Comparison of ENCODE assay signal across 8 mouse cellular contexts in genomic region chr5:142814161-142814651, GRCm38 (mm10). TPM values are rescaled to one million over a fixed set of nuclear protein-coding genes. Genes with fewer than 3 reads are reported as not detected.
DNase-seq lines count a peak whose midpoint lies in the region; ATAC-seq and TF ChIP-seq lines count a peak whose summit lies in the region.

No protein-coding gene starts in this region.

- H3K36me3 ChIP-seq in hindbrain, postnatal 0 days (ENCODE audit: insufficient read depth, low read length) = no peaks in the 10 kb centered on the region
- no peaks in the 10 kb centered on the region for H3K36me3 ChIP-seq in liver, embryonic 14.5 days (replicated peaks; ENCODE audit: control insufficient read depth, insufficient read depth, low read depth)
- H3K36me3 ChIP-seq in neural tube, embryonic 13.5 days = peaks cover 25% of the 10 kb centered on the region

- TF ChIP-seq CTCF in bone marrow, adult 2 months (IDR thresholded peaks at IDR 0.05; ENCODE audit: control insufficient read depth, insufficient read depth, low read length) = no peak
- no peak for TF ChIP-seq CTCF in hindbrain, postnatal 0 days (IDR thresholded peaks at IDR 0.05; ENCODE audit: low read depth)
- TF ChIP-seq CTCF in liver, embryonic 14.5 days (IDR thresholded peaks at IDR 0.05; ENCODE audit: low read depth) = no peak

- no peak overlapping the region for H3K27ac ChIP-seq in bone marrow, adult 2 months (ENCODE audit: control insufficient read depth, insufficient read depth, low read depth, low read length, poor library complexity)
- H3K27ac ChIP-seq in hindbrain, postnatal 0 days = peak overlapping the region; percentile 100
- H3K27ac ChIP-seq in liver, embryonic 14.5 days = no peak overlapping the region
- peak overlapping the region; percentile 100 for H3K27ac ChIP-seq in neural tube, embryonic 13.5 days (replicated peaks)

- DNase-seq in ovary, postnatal 10 days (ENCODE audit: low spot score) = peak; percentile 40
- no peak for DNase-seq in ovary, adult 18-20 months (ENCODE audit: low spot score)
- DNase-seq in forelimb bud, embryonic 11.5 days (ENCODE audit: low read depth, low spot score) = peak; percentile 28
- DNase-seq in hindbrain, postnatal 0 days (ENCODE audit: low spot score) = peak; percentile 63
- no peak for DNase-seq in liver, embryonic 14.5 days (ENCODE audit: low read depth in 3 of 3, low spot score in 3 of 3)

- no peaks in the 10 kb centered on the region for H3K4me1 ChIP-seq in bone marrow, adult 2 months (ENCODE audit: control insufficient read depth, insufficient read depth, low read length)
- peaks cover 23% of the 10 kb centered on the region for H3K4me1 ChIP-seq in hindbrain, postnatal 0 days (ENCODE audit: insufficient read depth, low read length)
- H3K4me1 ChIP-seq in liver, embryonic 14.5 days (replicated peaks; ENCODE audit: control insufficient read depth in 2 of 2, insufficient read depth in 2 of 2, low read length in 1 of 2) = peaks cover 0 to 15% of the 10 kb centered on the region in 2 experiments; a peak in 3 of 4 replicates
- H3K4me1 ChIP-seq in neural tube, embryonic 13.5 days (replicated peaks) = peaks cover 43% of the 10 kb centered on the region

- TF ChIP-seq POLR2A in bone marrow, adult 2 months (IDR thresholded peaks at IDR 0.05; ENCODE audit: borderline replicate concordance, control insufficient read depth, low read depth, low read length) = no peak

- H3K9me3 ChIP-seq in hindbrain, postnatal 0 days (ENCODE audit: low read length) = no peaks in the 10 kb centered on the region
- H3K9me3 ChIP-seq in liver, embryonic 14.5 days (ENCODE audit: control insufficient read depth, low read length) = no peaks in the 10 kb centered on the region
- no peaks in the 10 kb centered on the region for H3K9me3 ChIP-seq in neural tube, embryonic 13.5 days

- peak overlapping the region; percentile 81 for H3K4me3 ChIP-seq in bone marrow, adult 2 months (replicated peaks; ENCODE audit: control insufficient read depth, low read depth, low read length)
- peak overlapping the region; percentile 98 for H3K4me3 ChIP-seq in hindbrain, postnatal 0 days (ENCODE audit: low read length)
- peak overlapping the region; percentile 55 to 67 for H3K4me3 ChIP-seq in liver, embryonic 14.5 days (ENCODE audit: insufficient read depth in 1 of 2, low read depth in 2 of 2, low read length in 2 of 2)
- H3K4me3 ChIP-seq in neural tube, embryonic 13.5 days = peak overlapping the region; percentile 97

- H3K4me2 ChIP-seq in hindbrain, postnatal 0 days (ENCODE audit: low read depth, low read length) = peak overlapping the region; percentile 91
- H3K4me2 ChIP-seq in liver, embryonic 14.5 days (ENCODE audit: low read depth) = peak overlapping the region; percentile 71
- peak overlapping the region; percentile 99 for H3K4me2 ChIP-seq in neural tube, embryonic 13.5 days

- no peak for ATAC-seq in hindbrain, postnatal 0 days
- ATAC-seq in liver, embryonic 14.5 days (ENCODE audit: insufficient read depth) = no peak
- no peak for ATAC-seq in neural tube, embryonic 13.5 days (ENCODE audit: low read depth)
- ATAC-seq in erythroid progenitor cell, adult 5-6 weeks (replicated peaks; ENCODE audit: low FRiP score, poor library complexity, severe bottlenecking) = no peak

- 7% methylated on average over 22 of the region's 22 CpGs for WGBS in bone marrow, adult 2 months
- 0% methylated on average over 22 of the region's 22 CpGs for WGBS in hindbrain, postnatal 0 days
- 2% methylated on average over 22 of the region's 22 CpGs for WGBS in liver, embryonic 14.5 days (ENCODE audit: insufficient replicate concordance)
- WGBS in neural tube, embryonic 13.5 days = under 1% methylated on average over 22 of the region's 22 CpGs

- peak overlapping the region; percentile 100 for H3K9ac ChIP-seq in hindbrain, postnatal 0 days (replicated peaks; ENCODE audit: low read length)
- H3K9ac ChIP-seq in liver, embryonic 14.5 days (replicated peaks) = 0 out of 2 replicates have a peak overlapping the region, but pooled peaks have one; percentile 9
- peak overlapping the region; percentile 99 for H3K9ac ChIP-seq in neural tube, embryonic 13.5 days

- no peaks in the 10 kb centered on the region for H3K27me3 ChIP-seq in hindbrain, postnatal 0 days (ENCODE audit: insufficient read depth, low read length)
- H3K27me3 ChIP-seq in liver, embryonic 14.5 days (ENCODE audit: control insufficient read depth, insufficient read depth, low read length) = peaks cover 85% of the 10 kb centered on the region
- H3K27me3 ChIP-seq in neural tube, embryonic 13.5 days = no peaks in the 10 kb centered on the region

- no peak for TF ChIP-seq EP300 in liver, embryonic 14.5 days (IDR thresholded peaks at IDR 0.05; ENCODE audit: low read depth)

RNA-seq across cellular contexts. Expression of gene Tnrc18, which starts 3.3 kb away (rescaled TPM):
- 24.3 and 57.5 TPM in 2 replicates for polyA plus RNA-seq in bone marrow, adult 2 months (2011; ENCODE audit: insufficient read depth, insufficient read length, low replicate concordance, missing spikeins)
- 134 and 137 TPM in 2 replicates for total RNA-seq in hindbrain, postnatal 0 days (2014; rRNA removed)
- polyA plus RNA-seq in hindbrain, postnatal 0 days (2015; fragmentation: Nextera tagmentation; extraction: Ambion mirVana) = 17.0 and 19.9 TPM in 2 replicates
- 2.3 and 2.8 TPM in 2 replicates for polyA plus RNA-seq in liver, embryonic 14.5 days (2012; rRNA removed)
- 2.9 and 3.4 TPM in 2 replicates for polyA plus RNA-seq in liver, embryonic 14.5 days (2014; fragmentation: Nextera tagmentation; extraction: Ambion mirVana)
- polyA plus RNA-seq in neural tube, embryonic 13.5 days (2015; fragmentation: Nextera tagmentation; extraction: Ambion mirVana) = 30.3 and 31.1 TPM in 2 replicates
- total RNA-seq in erythroid progenitor cell, adult 5-6 weeks (2015; ENCODE audit: low replicate concordance) = 14.4 and 21.8 TPM in 2 replicates
- 15.1 TPM in 2 replicates for total RNA-seq in erythroid progenitor cell, adult 5-6 weeks (2017; ENCODE audit: low replicate concordance)

Comparison
In these comparisons a context has a peak if more than half of its experiments do, and no peak if none do; other contexts are left out.
1. DNase-seq: peak in ovary, postnatal 10 days (single experiment), forelimb bud, embryonic 11.5 days (single experiment) and hindbrain, postnatal 0 days (single experiment); none in ovary, adult 18-20 months (single experiment) and liver, embryonic 14.5 days (0 of 3).
2. H3K27ac ChIP-seq: peak in hindbrain, postnatal 0 days (single experiment) and neural tube, embryonic 13.5 days (single experiment); none in bone marrow, adult 2 months (single experiment) and liver, embryonic 14.5 days (single experiment).
3. H3K9ac ChIP-seq: peak in every context shown above with its lines; median percentile 100 in hindbrain, postnatal 0 days; 99 in neural tube, embryonic 13.5 days; 9 in liver, embryonic 14.5 days.
4. Peak in every context shown above with its lines, with median percentiles within 50 percentile points of each other: H3K4me3 ChIP-seq and H3K4me2 ChIP-seq.